Mouse (Mus musculus) kidney, embryonic 16.5 days (tissue): ENCODE data around the gene 9130019O22Rik. TPM values are rescaled to one million over a fixed set of nuclear protein-coding genes. Genes with fewer than 3 reads are reported as not detected.
"Not testable (repeated sequence)": the region's sequence is repeated elsewhere in the genome, so short reads cannot be mapped to it uniquely, and the experiment has no call there.

Source experiments
- ATAC-seq: fragments of 200-750 bp; cut with Nextera tagmentation; 2 replicates; pipeline ENCODE4 v1.8.0; 2017; ENCODE audit warnings: moderate TSS enrichment; ENCODE audit not compliant: low FRiP score, low TSS enrichment
- H3K27ac ChIP-seq: fragments of 300-500 bp; sonication (generic); 2 replicates; pipeline ENCODE4 v1.5.1; 2014; ENCODE audit warnings: low read length
- H3K27me3 ChIP-seq: fragments of 300-500 bp; sonication (generic); 2 replicates; pipeline ENCODE4 v1.6.1; 2014; ENCODE audit warnings: low read length, control low read depth, mixed read lengths; ENCODE audit not compliant: insufficient read depth
- H3K36me3 ChIP-seq: fragments of 300-500 bp; sonication (generic); 2 replicates; pipeline ENCODE4 v1.6.1; 2014; ENCODE audit warnings: low read length, control low read depth, mixed read lengths; ENCODE audit not compliant: insufficient read depth
- H3K4me1 ChIP-seq: fragments of 300-500 bp; sonication (generic); 2 replicates; pipeline ENCODE4 v1.6.1; 2014; ENCODE audit warnings: low read length, control low read depth, mixed read lengths; ENCODE audit not compliant: insufficient read depth
- H3K4me2 ChIP-seq: fragments of 300-500 bp; sonication (generic); replicated peaks from 2 replicates; pipeline ENCODE4 v1.6.1; 2014; ENCODE audit warnings: low read depth, low read length
- H3K4me3 ChIP-seq: fragments of 300-500 bp; sonication (generic); 2 replicates; pipeline ENCODE4 v1.5.1; 2014; ENCODE audit warnings: mild to moderate bottlenecking, low read length
- H3K9ac ChIP-seq: fragments of 300-500 bp; sonication (generic); replicated peaks from 2 replicates; pipeline ENCODE4 v1.6.1; 2014; ENCODE audit warnings: low read length
- H3K9me3 ChIP-seq: fragments of 300-500 bp; sonication (generic); 2 replicates; pipeline ENCODE4 v1.6.1; 2016; ENCODE audit warnings: low read length, control low read depth
- WGBS: fragments of 180-500 bp; shearing (Covaris S2); extraction: QIAGEN DNeasy Blood & Tissue Kit; methylation state at CpG from one replicate; pipeline ENCODE4 v1.1.7; 2014; 5-methylcytosine and 5-hydroxymethylcytosine counted together
- polyA plus RNA-seq: library from polyadenylated mRNA; unstranded; fragments of >200 nt; fragmentation: Nextera tagmentation; extraction: Ambion mirVana; gene quantifications from 2 replicates; pipeline ENCODE4 v1.2.1, GENCODE M21; 2015

9130019O22Rik gene
- polyA plus RNA-seq, 1 experiment from 2014 or later = 6.8 TPM

- Histone ChIP-seq H3K36me3 (peaks cover 23% of the 10 kb centered on the region), H3K27me3 (no peaks in the 10 kb centered on the region), H3K4me1 (peaks cover 22% of the 10 kb centered on the region), H3K4me3 (peak overlapping the region; percentile 79), H3K9ac (peak overlapping the region; percentile 91), H3K9me3 (no peaks in the 10 kb centered on the region), H3K27ac (peak overlapping the region; percentile 99), H3K4me2 (peak overlapping the region; percentile 75)
- WGBS = under 1% methylated on average over 33 of the region's 42 CpGs
- ATAC-seq = peak; percentile 53
Observed at GRCm38 (mm10) chr7:127345092-127345491, 41.9 kb downstream of the 9130019O22Rik start.

GRCm38 (mm10) chr7:127344371-127344770, 42.6 kb downstream of the 9130019O22Rik start:
- H3K4me2 ChIP-seq = peak overlapping the region; percentile 75
- H3K4me1 ChIP-seq = peaks cover 22% of the 10 kb centered on the region
- no peak for ATAC-seq
- peak overlapping the region; percentile 91 for H3K9ac ChIP-seq
- H3K9me3 ChIP-seq = no peaks in the 10 kb centered on the region
- 90% methylated on average over 8 of the region's 8 CpGs for WGBS
- no peaks in the 10 kb centered on the region for H3K27me3 ChIP-seq
- peak overlapping the region; percentile 79 for H3K4me3 ChIP-seq
- H3K36me3 ChIP-seq = peaks cover 23% of the 10 kb centered on the region
- no peak overlapping the region for H3K27ac ChIP-seq

DNA sequence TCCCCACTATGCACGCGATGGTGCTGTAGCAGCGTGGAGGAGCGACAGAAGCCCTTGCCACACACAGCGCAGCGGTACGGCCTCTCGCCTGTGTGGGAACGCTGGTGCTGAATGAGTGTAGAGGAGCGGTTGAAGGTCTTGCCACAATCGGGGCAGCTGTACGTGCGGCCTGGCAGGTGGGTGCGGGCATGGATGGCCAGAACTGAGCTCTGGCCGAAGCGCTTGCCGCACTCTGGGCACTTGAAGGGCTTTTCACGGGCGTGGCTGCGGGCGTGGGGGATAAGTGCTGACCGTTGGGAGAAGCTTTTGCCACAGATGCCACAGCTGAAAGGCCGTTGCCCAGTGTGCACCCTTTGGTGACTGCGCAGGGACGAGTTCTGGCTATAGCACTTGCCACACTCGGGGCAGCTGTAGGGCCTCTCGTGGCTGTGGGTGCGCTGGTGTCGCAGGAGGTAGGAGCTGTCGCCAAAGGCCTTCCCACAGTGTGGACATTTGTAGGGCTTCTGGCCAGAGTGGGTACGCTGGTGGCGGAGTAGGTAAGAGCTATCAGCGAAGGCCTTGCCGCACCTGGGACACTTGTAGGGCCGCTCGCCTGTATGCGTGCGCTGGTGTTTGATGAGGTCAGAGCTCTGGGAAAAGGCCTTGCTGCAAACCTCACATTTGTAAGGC, 43.5 kb downstream of the 9130019O22Rik start:
- Histone ChIP-seq H3K9me3 (no peaks in the 10 kb centered on the region), H3K4me3 (no peak overlapping the region), H3K9ac (no peak overlapping the region), H3K36me3 (peaks cover 23% of the 10 kb centered on the region), H3K27ac (no peak overlapping the region), H3K4me1 (peaks cover 22% of the 10 kb centered on the region), H3K27me3 (no peaks in the 10 kb centered on the region), H3K4me2 (no peak overlapping the region)
- WGBS = 94% methylated on average over 38 of the region's 38 CpGs
- ATAC-seq = no peak

GRCm38 (mm10) chr7:127342888-127343287, 44.1 kb downstream of the 9130019O22Rik start:
- Histone ChIP-seq H3K4me1 (peaks cover 22% of the 10 kb centered on the region), H3K9me3 (no peaks in the 10 kb centered on the region), H3K27me3 (no peaks in the 10 kb centered on the region), H3K4me3 (no peak overlapping the region), H3K4me2 (no peak overlapping the region), H3K27ac (no peak overlapping the region), H3K36me3 (peaks cover 23% of the 10 kb centered on the region), H3K9ac (no peak overlapping the region)
- 90% methylated on average over 7 of the region's 7 CpGs for WGBS
- no peak for ATAC-seq

DNA sequence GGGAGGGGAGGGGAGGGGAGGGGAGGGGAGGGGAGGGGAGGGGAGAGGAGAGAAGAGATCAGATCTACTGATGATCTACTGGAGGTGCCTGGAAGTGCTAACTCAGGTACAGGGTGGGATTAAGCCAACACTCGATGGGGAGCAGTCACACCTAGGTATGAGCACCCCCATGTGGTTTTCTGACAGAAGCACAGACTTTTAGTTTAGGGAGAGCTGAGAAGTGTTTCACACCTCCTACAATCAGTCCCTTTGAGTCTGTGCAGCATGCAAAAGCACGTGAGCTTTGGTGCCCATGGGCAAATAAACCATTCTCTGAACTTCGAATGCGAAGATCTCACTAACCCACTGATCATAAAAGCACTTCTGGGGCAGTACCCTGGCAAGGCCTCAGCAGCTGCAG, 44.6 kb downstream of the 9130019O22Rik start:
- no peaks in the 10 kb centered on the region for H3K9me3 ChIP-seq
- H3K4me1 ChIP-seq = peaks cover 22% of the 10 kb centered on the region
- no peaks in the 10 kb centered on the region for H3K27me3 ChIP-seq
- H3K36me3 ChIP-seq = peaks cover 23% of the 10 kb centered on the region
- no peak overlapping the region for H3K9ac ChIP-seq
- H3K4me2 ChIP-seq = no peak overlapping the region
- no peak overlapping the region for H3K27ac ChIP-seq
- 59% methylated on average over 4 of the region's 4 CpGs for whole genome bisulfite sequencing
- H3K4me3 ChIP-seq = no peak overlapping the region
- ATAC-seq = no peak

GRCm38 (mm10) chr7:127341861-127342260, 45.1 kb downstream of the 9130019O22Rik start:
- not testable (repeated sequence) for H3K9me3 ChIP-seq, ATAC-seq, H3K4me2 ChIP-seq, H3K27me3 ChIP-seq, H3K9ac ChIP-seq, H3K4me3 ChIP-seq
- peak overlapping the region; percentile 74 for H3K27ac ChIP-seq
- peaks cover 18% of the 10 kb centered on the region for H3K4me1 ChIP-seq
- peaks cover 23% of the 10 kb centered on the region for H3K36me3 ChIP-seq
- WGBS = 92% methylated on average over 6 of the region's 6 CpGs

GRCm38 (mm10) chr7:127341356-127341755, 45.6 kb downstream of the 9130019O22Rik start:
- no peak overlapping the region for H3K4me2 ChIP-seq
- peaks cover 23% of the 10 kb centered on the region for H3K36me3 ChIP-seq
- ATAC-seq = no peak
- 80% methylated on average over 8 of the region's 8 CpGs for WGBS
- 0 out of 2 replicates have a peak overlapping the region, but pooled peaks have one; percentile 11 for H3K9ac ChIP-seq
- H3K9me3 ChIP-seq = no peaks in the 10 kb centered on the region
- no peak overlapping the region for H3K4me3 ChIP-seq
- H3K27ac ChIP-seq = peak overlapping the region; percentile 74
- peaks cover 13% of the 10 kb centered on the region for H3K4me1 ChIP-seq
- no peaks in the 10 kb centered on the region for H3K27me3 ChIP-seq

DNA sequence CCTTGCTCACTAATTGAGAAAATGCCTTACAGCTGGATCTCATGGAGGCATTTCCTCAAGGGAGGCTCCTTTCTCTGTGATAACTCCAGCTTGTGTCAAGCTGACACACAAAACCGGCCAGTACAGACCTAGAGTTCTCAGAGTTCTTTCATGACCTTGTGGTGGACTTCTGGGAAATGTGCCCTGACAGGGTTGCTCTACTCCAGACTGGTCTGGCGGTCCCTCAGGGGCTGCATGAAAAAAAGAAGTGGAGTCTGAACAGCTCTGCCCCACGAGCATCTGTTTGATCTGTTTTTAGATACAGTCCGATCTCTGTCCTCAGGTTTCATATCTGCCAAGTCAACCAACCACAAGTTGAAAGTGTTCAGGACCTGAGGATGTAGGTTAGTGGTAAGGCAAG, 49.3 kb downstream of the 9130019O22Rik start:
- 65% methylated on average over 4 of the region's 4 CpGs for WGBS
- Histone ChIP-seq H3K36me3 (peaks cover 8% of the 10 kb centered on the region; the same call in 1 of the 2 replicates), H3K4me3 (no peak overlapping the region), H3K27ac (no peak overlapping the region), H3K4me2 (no peak overlapping the region), H3K9ac (no peak overlapping the region), H3K9me3 (no peaks in the 10 kb centered on the region), H3K4me1 (peaks cover 5% of the 10 kb centered on the region; the same call in 1 of the 2 replicates), H3K27me3 (no peaks in the 10 kb centered on the region)
- ATAC-seq = no peak

DNA sequence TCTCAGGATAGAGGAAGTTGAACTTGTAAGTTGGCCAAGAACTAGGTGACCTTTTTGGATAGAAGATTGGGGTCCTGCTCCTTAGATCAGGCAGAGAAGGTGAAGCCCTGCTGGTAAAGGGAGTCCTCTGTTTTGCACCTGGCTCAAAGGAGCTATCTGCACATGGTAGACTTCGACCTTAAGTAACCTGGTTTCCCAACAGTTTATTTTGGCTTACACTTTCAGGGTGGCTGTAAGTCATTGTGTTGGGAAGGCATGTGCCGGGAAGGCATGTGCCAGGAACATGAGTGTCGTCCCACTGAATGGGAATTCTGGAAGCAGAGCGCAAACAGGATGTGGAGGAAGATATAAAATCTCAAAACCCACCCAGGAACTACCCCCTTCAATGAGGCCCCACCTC, 51.4 kb downstream of the 9130019O22Rik start:
- Histone ChIP-seq H3K36me3 (no peaks in the 10 kb centered on the region), H3K9me3 (no peaks in the 10 kb centered on the region), H3K4me1 (no peaks in the 10 kb centered on the region), H3K9ac (no peak overlapping the region), H3K27ac (no peak overlapping the region), H3K4me2 (no peak overlapping the region), H3K4me3 (no peak overlapping the region), H3K27me3 (no peaks in the 10 kb centered on the region)
- WGBS = 79% methylated on average over 4 of the region's 4 CpGs
- ATAC-seq = no peak

DNA sequence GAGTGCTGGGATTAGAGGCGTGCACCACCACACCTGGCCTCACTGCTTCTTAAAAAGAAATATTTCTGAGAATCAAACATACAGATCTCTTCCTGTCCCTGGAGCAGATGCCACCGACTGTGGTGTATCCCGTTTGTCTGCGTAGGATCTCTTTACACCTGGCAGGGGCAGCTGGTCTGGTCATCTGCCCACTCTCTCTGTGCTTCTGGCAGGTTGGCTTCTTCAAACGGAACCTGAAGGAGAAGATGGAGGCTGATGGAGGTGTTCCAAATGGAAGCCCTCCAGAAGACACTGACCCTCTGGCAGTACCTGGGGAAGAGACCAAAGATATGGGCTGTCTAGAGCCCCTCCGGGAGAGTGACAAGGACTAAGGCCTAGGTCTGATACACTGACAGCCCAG, 53.7 kb downstream of the 9130019O22Rik start:
- 89% methylated on average over 6 of the region's 6 CpGs for WGBS
- no peaks in the 10 kb centered on the region for H3K9me3 ChIP-seq

More for the DNA sequence above, 53.7 kb downstream of the 9130019O22Rik start:
- H3K4me2 ChIP-seq = no peak overlapping the region
- no peak overlapping the region for H3K4me3 ChIP-seq
- H3K27ac ChIP-seq = no peak overlapping the region
- H3K9ac ChIP-seq = no peak overlapping the region
- H3K4me1 ChIP-seq = no peaks in the 10 kb centered on the region
- no peaks in the 10 kb centered on the region for H3K27me3 ChIP-seq
- no peaks in the 10 kb centered on the region for H3K36me3 ChIP-seq
- ATAC-seq = no peak
